17 mouse cellular contexts compared by ENCODE assay signal in the genomic region with DNA sequence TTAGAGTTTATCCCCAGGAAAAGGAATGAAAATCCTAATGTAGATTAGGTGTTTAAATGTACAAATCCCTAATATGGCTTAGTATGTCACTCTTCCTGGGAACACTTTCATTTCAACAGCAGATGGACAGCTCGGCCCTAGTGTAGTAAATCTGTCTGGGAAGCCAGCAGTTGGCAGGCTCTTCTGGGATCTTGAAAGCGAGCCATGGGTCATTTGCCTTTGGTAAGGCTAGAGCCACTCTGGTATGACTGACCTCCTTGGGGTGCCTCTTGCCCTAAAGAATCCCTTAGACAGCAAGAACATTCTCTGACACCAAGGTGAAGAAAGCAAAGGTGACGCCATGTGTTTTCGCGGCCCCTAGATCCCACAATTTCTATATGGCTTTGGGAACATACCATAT.
A peak's percentile ranks its signal among the peaks of the same experiment; 100 is the strongest.
DNase-seq lines count a peak whose midpoint lies in the region; ATAC-seq and TF ChIP-seq lines count a peak whose summit lies in the region.
"Had no signal": no experiment of that assay in that cellular context is flagged by ENCODE, and none has a peak within 500 bp of the region (broad histone marks: within the 10 kb centered on the region; RNA-seq: fewer than 3 reads in every experiment).

No protein-coding gene starts in this region.

- no peak for DNase-seq in cerebellum, postnatal 4 days (ENCODE audit: low spot score in 2 of 2)
- no peak for DNase-seq in layer of hippocampus, adult 2 months (ENCODE audit: low spot score in 2 of 2)
- DNase-seq in layer of hippocampus, postnatal 14 days (ENCODE audit: low spot score in 2 of 2) = no peak
- DNase-seq in cerebellum, postnatal 10 days = peak; percentile 77 to 85
- DNase-seq in skeletal muscle tissue, adult 2 months (ENCODE audit: low read depth, low spot score) = peak; percentile 28
- DNase-seq in retina, postnatal 1 day = no peak
- no peak for DNase-seq in urinary bladder, postnatal 10 days (ENCODE audit: low spot score)
- DNase-seq: heart, postnatal 14 days; lung, postnatal 10 days; thymus, postnatal 4 days had no signal

- H3K4me3 ChIP-seq in layer of hippocampus, adult 2 months = no peak overlapping the region
- H3K4me3 ChIP-seq: hindbrain, embryonic 15.5 days; limb, embryonic 12.5 days; liver, embryonic 15.5 days; megakaryocyte, embryonic 14.5 days had no signal

- TF ChIP-seq CTCF in layer of hippocampus, adult 2 months (conservative IDR thresholded peaks at IDR 0.05) = no peak

- H3K27ac ChIP-seq in layer of hippocampus, adult 2 months = peak overlapping the region; percentile 55
- H3K27ac ChIP-seq: hindbrain, embryonic 15.5 days; limb, embryonic 12.5 days; liver, embryonic 15.5 days had no signal

- peak; percentile 71 for ATAC-seq in cerebellum, adult (ENCODE audit: insufficient number of reproducible peaks, low FRiP score, low TSS enrichment)
- ATAC-seq: forebrain, embryonic 14.5 days; Patski had no signal

Comparison
In these comparisons a context has a peak if more than half of its experiments do, and no peak if none do; other contexts are left out.
1. DNase-seq: peak in cerebellum, postnatal 10 days (2 of 2) and skeletal muscle tissue, adult 2 months (single experiment); none in cerebellum, postnatal 4 days (0 of 2), layer of hippocampus, adult 2 months (0 of 2), layer of hippocampus, postnatal 14 days (0 of 2), retina, postnatal 1 day (single experiment) and urinary bladder, postnatal 10 days (single experiment).